Mouse (Mus musculus) liver, embryonic 14.5 days (tissue): ENCODE measurements around the gene Lsmem1.

Experiments
- CTCF ChIP-seq: IDR thresholded peaks from 2 replicates; pipeline ENCODE4 v1.5.1; 2016; ENCODE audit warnings: antibody characterized with exemption, low read depth, control low read depth
- EP300 ChIP-seq: IDR thresholded peaks from 2 replicates; pipeline ENCODE4 v1.6.1; 2016; ENCODE audit warnings: antibody characterized with exemption, low read depth

DNA sequence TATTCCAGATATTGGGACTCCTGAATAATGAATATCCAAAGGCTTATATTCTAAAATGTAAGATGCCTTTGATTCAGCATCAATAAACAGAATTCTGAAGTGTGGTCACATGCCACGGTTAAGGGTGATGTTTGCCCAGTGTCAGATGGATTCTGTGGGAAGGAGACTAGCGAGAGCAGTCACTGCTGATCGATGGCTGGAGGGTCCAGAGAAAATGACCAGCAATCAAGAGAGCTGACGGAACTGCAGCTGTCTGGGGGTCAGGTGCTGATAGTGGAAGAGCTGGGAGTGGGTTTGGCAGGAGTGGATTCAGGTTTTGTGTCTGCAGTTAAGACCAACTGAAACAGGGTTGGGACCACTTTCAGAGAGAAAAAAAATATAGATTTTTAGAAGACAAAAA, 44.0 kb upstream of the Lsmem1 start:
- TF ChIP-seq CTCF (no peak), EP300 (no peak)
